Mouse (Mus musculus) liver, postnatal 0 days (tissue): ENCODE data around the gene Stmn1.

Experiments used
- CTCF ChIP-seq: sonication (generic); IDR thresholded peaks from 2 replicates; pipeline ENCODE4 v1.5.1; 2016; ENCODE audit warnings: antibody characterized with exemption, low read depth
- EP300 ChIP-seq: IDR thresholded peaks from 2 replicates; pipeline ENCODE4 v1.6.1; 2016; ENCODE audit warnings: antibody characterized with exemption, low read depth, mild to moderate bottlenecking

- TF ChIP-seq CTCF (no peak), EP300 (no peak)
These were observed 38.6 kb downstream of the Stmn1 start for GRCm38 (mm10) chr4:134506713-134507112.
